Mouse (Mus musculus) megakaryocyte, embryonic 14.5 days (primary cell): ENCODE data around the gene Zfp423.

Experiments used
- FLI1 ChIP-seq: IDR thresholded peaks from 2 replicates; pipeline ENCODE4 v1.6.1; 2012; ENCODE audit warnings: low read length, inconsistent platforms, mixed read lengths
- GATA1 ChIP-seq: IDR thresholded peaks from 3 replicates; pipeline ENCODE4 v1.6.1; 2012; ENCODE audit warnings: mixed read lengths, low read length, inconsistent platforms, borderline replicate concordance

GRCm38 (mm10) chr8:87704756-87705155 is 254.6 kb downstream of the Zfp423 start:
- TF ChIP-seq GATA1, result no peak
- TF ChIP-seq FLI1, result no peak
